Mouse (Mus musculus): Measurements from ENCODE around the gene Pla2g6.
A peak's percentile ranks its signal among the peaks of the same experiment; 100 is the strongest.

DNA sequence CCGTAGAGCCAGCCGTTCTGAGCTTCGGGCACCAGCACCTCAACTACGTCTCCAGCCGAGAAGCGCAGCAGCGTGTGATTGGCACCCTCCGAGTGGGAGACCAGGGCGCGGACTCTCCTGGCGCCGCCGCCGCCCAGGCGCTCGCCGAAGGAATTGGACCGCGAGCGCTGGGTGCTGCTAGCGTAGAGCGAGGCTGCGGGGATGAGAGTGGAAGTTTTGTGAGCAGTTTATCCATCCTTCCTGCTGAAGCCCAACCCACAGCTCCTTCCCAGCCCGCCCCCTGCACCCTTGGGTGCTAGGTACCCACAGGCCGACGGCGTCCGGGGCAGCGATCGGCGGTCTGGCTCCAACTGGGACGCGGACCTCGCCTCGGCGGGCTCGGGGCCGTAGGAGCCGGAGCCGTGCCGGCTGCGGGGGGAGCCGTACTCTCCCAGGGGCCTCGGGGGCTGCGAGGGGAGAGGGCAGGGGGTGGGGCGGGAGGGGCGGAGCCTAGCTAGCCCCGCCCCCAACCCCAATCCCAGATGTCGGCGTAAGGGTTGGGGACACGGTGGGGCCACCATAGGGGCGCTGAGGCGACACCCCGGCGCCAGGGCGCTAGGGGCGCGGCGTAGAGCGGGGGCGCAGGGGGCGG, 67.0 kb downstream of the Pla2g6 start:
- TF ChIP-seq CTCF (conservative IDR thresholded peaks at IDR 0.05; ENCODE audit: insufficient read depth, insufficient read length, low read depth, low read length) (no peak), POLR2A (IDR thresholded peaks at IDR 0.05; ENCODE audit: low read depth, low read length) (peak; percentile 56)
